Mouse (Mus musculus): ENCODE results near the gene Ski.
A peak's percentile ranks its signal among the peaks of the same experiment; 100 is the strongest.

Gene Ski

DNA sequence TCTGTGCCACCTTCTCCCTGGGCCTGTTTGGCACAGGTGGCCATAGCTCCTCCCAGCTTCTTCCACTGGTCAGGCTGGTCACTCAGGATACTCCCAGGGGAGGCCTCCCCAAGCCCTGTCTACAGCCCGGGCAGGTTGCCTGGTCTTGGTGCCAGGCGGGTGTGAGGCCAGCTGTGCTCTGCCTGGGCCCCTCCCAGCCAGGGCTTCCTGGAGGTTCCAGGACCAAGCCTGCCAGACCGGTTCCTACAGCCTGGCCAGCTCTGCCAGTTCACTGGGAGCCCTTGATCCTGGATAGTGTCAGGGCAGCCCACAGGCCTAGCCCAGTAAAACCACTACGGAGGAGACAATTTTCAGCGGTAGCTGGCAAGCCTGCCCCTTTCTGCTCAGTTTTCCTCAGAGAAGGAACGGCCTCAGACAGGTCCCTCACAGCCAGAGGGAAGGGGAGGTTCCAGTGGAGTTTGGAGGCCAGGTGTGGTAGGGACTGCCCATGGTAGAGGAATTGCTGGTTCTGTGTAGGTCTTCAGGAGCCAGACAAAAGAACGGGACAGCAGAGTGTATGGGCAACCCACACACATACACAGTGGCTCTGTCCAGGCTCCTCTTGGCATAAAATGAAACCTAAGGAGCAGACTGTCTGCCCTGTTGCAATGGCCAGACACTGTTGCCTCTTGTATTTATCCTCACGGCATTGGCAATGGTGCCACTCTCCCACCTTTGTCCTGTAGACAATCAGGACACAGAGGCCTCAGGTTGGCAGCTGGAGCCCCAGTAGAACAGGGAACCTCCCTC, 73.3 kb downstream of the Ski start:
- no peak for DNase-seq

DNA sequence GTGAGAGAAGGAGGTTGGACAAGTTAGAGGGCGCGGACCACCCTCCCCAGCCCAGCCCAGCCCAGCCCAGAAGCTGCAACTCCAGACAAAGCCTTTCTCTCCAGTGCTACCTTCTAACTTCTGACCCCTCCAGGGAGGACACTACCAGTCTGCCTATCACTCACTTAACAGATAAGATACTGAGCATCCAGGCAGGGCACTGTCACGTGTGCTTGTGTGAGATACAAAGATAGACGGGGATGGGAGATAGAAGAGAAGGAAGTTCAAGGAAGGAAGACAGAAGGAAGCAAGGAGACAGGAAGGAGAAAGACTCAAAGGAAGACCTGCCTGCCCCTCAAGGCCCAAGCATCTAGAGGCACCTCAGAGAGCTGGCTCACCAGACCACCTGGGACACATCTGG, 73.9 kb downstream of the Ski start:
- no peak for DNase-seq

GRCm38 (mm10) chr4:155146107-155146823, 76.1 kb downstream of the Ski start:
- no peak for DNase-seq

DNA sequence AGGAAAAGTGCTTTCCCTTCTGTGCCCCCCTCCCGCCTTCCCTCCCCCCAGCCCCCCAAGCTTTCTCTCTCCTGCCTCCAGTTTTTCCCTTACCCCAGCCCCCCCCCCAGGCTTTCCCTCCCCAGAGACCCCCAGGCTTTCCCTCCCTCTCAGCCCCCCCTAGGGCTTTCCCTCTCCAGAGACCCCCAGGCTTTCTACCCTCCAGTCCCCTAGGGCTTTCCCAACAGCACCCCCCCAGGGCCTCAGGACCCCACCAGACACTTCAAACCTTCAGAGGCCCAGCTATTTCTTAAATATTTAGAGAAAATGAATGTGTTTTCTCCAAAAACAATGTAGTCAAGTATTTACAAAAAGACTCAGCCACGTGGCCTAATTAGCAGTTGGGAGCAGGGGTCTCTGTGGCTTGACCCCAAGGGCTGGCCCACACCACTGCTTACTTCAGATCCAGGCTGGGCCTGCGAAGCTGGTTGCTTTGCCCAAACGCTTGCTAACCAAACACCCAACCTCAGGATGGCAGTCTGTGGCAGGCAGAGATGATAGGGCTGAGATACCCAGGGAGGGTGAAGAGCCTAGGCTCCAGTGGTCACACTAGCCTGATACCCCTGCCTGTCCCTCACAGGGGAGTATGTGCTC, 77.7 kb downstream of the Ski start:
- no peak for DNase-seq

GRCm38 (mm10) chr4:155143871-155144502, 78.4 kb downstream of the Ski start:
- no peak for DNase-seq

DNA sequence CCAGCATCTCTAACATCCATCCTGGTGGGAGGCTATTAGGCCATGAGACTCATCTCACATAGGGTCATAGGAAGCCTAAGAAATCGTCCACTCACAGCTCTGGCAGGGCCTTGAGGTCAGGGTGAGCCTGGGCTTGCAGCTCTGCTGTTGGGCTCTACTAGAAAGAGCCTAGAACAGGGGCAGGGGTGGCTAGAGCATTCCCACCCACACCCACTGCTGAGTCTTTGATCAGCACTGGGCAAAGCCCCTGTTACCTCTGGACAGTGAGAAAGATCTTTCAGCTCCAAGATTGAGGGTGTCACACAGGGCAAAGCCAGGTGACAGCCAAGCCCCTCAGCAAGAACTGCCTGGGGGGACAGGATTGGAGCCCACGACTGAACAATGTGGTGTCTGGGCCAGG, 79.0 kb downstream of the Ski start:
- DNase-seq, result no peak

- DNase-seq, result no peak
These were observed 79.6 kb downstream of the Ski start for GRCm38 (mm10) chr4:155142836-155143235.

DNA sequence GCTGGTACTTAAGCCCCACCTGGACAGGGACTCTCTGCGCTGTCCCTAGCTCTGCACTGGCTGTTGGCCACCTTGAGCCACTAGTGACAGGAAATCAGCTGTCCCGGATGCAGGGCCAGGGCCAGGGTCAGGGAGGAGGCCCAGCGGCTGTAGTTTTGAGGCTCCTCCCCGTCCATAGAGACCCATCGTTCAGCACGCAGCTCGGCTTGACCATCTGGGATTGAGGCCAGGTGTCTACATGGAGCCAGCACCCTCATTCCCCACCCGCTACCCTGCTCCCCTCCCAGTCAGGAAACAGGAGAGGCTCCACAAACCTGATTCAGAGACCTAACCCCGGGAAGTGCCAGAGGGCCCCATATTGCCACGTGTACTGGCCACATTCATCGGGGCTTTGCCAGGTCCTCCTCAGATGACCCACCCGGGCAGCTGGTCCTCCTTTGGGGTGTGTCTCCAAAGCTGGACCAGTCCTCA, 81.6 kb downstream of the Ski start:
- no peak for DNase-seq

DNA sequence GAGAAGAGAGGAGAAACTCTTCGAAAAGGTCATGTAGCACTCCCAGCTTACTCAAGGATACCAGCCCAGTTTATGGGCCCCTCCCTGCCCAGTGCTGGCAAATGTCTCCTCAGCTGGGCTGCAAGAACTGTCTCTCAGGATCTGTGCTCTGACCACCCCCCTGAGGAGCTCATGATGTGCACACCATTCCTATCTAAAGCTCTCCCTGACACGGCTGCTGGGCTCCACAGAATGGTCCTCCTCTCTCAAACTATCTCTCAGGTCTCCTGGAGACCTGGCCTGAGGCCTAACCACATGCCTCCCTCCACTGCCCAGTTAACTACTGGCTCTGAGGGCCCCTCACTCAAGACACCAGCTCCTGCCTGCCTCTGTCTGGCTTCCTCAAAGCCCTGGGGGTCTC, 82.2 kb downstream of the Ski start:
- DNase-seq, result no peak

GRCm38 (mm10) chr4:155139281-155140045, 82.9 kb downstream of the Ski start:
- DNase-seq, result no peak

DNA sequence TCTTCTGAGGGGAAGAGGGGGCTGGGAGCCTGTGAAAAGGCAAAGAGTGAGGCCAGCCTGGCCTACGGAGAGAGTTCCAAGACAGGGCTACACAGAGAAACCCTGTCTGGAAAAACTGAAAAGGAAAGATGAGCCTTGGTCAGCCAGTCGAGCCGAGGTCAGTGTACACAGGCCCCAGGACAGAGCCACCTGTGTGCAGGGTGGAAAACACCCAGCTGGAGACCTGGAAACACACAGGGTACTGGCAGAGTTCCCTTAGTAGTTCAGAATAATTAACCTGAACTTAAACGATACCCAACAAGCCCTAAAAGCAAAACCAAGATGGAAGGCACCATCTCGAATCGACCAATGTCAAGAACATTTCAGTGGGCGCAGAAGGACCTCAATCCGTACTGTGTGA, 83.9 kb downstream of the Ski start:
- DNase-seq, result no peak

GRCm38 (mm10) chr4:155137891-155138290, 84.5 kb downstream of the Ski start:
- DNase-seq, result no peak

DNA sequence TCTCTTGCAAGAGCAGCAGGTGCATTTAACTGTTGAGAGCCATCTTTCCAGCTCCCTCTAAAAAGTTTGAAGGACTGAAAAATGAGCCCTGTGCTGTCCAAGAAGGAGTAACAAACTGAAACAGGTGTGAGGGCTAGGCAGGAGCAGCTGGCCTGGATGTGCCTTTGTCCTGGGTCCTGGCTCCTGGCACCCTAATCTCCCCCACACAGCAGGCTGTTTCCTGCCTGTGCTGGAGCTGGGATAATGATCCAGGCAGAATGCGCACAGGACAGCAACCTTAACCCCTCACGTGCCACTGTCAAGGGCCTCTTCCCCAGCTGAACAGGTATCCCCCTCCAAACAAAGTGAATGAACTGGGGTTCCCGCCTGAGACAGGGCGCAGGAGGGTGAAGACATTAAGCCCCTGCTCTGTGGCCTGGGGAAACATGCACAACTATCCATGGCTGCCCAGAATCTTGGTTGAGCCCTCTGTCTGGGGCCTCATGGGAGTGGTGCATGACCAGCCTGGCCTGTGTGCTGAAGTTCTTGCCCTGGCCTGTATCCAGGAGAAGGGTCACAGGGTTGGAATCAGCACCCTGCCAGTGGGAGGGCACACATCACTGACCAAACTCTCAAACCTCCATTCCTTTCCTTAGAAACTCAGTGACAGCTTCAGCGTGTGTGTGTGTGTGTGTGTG, 86.3 kb downstream of the Ski start:
- DNase-seq, result no peak

GRCm38 (mm10) chr4:155134686-155135172, 87.7 kb downstream of the Ski start:
- no peak for DNase-seq

DNA sequence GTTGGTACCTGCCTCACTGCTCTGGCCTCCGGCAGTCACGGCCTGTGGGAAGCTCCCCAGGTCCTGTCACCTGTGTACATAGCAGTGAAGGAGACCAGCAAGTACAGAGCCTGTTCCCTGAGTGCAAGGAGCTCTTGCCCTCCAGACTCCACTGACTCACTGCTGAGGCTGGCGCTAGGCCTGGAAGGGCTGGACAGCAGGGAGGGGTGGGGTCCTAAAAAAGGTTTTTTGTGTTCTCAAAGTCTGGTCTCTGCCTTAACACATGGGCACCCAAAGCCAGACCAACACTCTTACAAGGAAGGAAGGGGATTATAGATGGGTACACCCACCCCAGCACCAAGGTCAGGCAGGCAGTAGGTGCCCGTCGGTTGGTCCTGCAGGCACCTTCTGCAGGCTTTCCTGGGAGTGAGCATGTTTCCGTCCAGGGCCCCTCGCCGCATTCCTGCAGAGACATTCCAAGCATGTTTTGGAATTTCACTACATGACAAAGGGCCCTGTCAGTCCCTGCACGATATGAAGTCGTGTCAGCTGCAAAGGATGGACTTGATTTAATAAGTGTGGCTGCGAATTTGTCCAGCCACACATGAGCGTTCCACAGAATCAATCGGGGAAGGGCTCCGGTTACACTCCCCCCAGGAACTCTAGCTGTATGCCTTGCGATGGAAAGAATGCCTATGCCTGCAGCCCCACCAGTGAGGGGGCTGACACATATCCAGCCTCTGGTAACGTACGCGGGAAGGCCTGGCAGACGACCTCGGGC, 88.6 kb downstream of the Ski start:
- DNase-seq, result no peak

DNA sequence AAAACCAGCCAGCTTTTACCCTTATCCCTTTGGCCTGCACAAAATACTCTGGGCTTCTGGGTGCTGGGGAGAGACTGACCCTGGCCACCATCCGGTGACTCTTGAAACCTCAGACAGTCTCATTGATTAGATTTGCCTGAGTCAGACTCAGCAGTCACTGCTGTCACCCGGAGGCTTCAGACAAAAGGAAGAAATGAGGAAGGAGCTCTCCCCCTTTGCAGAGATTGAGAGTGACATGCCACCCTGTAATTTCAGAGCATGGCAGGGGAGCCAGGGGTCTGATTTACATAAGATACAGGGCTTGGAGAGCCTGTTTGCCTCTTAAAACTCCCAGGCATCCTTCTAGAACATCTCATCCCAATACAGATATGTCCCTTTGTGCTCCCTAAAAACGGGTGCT, 89.2 kb downstream of the Ski start:
- no peak for DNase-seq

DNA sequence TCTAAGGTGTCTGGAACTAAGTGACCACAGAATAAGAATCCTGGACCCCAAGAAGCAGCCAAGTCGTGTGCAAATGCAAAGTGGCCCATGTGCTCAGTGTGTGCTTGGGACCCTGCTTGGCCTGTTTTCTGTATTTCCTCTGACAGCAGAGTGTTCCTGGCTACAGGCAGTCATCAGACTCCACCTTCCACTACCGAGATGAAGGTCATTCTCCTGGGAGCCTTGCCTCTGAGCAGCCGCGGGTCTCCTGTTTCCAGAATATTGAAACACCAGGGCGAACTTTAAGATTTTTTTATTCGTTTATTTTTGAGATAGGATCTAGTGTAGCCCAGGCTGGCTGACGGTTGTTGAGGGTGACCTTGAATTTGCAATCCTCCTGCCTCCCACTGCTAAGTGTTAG, 91.8 kb downstream of the Ski start:
- no peak for DNase-seq

DNA sequence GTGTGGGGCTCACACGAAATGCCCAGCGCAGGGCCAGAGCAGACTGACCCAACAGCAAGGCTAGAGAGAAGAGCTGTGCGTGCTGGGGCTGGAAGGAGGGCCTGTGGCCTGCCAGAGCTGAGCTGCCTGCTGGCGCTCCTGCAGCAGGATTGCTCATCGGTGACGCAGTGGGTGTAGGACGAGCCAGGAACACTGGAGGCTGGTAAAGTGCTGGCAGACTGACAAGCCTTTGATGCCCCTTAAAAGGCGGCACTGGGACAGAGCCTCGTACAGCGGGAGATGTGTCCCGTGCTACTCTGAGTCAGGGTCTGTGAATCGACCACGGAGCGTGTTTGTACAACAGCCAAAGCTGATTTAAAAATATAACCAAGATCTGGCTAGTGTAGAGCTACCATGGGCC, 92.4 kb downstream of the Ski start:
- DNase-seq, result no peak

- DNase-seq, result peak; percentile 67
These were observed 93.1 kb downstream of the Ski start for GRCm38 (mm10) chr4:155129132-155129917.

DNA sequence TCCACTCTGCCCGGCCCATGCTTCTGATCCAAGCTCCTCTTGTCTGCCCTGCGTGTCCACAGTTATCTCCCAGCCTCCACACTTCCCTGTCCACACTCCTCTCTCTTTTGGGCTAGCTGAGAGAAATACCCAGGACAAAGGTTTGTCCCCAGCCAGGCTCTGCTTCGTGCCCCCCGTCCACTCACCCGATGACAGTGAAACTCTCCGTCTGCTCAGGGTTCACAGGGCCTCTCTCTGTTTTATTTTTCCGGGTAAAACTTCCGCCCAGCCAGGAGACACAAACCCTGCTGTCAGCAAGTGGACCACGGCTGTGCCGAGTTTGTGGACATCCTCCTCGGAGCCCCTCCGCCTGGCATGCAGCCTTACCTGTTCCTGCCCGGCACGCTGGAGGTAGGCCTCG, 94.0 kb downstream of the Ski start:
- no peak for DNase-seq
